Mouse (Mus musculus): ENCODE measurements around the gene Tmem210.

DNA sequence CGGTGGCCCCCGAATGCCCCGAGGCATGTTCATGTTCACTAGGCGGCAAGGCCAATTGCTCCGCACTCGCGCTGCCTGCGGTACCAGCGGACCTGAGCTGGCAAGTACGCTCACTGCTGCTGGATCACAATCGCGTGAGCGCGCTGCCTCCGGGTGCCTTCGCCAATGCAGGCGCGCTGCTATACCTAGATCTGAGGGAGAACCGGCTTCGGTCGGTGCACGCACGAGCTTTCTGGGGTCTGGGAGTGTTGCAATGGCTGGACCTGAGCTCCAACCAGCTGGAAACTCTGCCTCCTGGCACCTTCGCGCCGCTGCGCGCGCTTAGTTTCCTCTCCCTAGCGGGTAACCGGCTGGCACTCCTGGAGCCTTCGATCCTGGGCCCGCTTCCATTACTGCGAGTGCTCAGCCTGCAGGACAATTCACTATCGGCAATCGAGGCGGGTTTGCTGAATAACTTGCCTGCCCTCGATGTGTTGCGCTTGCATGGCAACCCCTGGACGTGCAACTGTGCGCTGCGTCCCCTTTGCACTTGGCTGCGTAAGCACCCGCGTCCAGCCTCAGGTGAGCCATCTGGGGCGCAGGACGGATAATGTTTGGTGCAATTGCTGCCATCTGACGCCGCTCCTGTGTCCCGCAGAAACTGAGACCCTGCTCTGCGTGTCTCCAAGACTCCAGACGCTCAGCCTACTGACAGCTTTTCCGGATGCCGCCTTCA lies 2.3 kb downstream of the Tmem210 start:
- TF ChIP-seq CTCF (IDR thresholded peaks at IDR 0.05; ENCODE audit: low read depth) (no peak), EP300 (IDR thresholded peaks at IDR 0.05; ENCODE audit: low read depth) (no peak)
